Mouse (Mus musculus): ENCODE measurements around the gene Gm49358. TPM values are rescaled to one million over a fixed set of nuclear protein-coding genes. Genes with fewer than 3 reads are reported as not detected.
A peak's percentile ranks its signal among the peaks of the same experiment; 100 is the strongest.

The Gm49358 gene
- not detected in 2 replicates for polyA plus RNA-seq (2014; fragmentation: Nextera tagmentation; extraction: Ambion mirVana)

- H3K4me2 ChIP-seq (ENCODE audit: low read length), result no peak within 1 kb of the TSS
- H3K36me3 ChIP-seq (ENCODE audit: control insufficient read depth, insufficient read depth, low read length), result no peaks in the 10 kb centered on the region
- no peak within 1 kb of the TSS for H3K4me3 ChIP-seq (ENCODE audit: control insufficient read depth in 1 of 2, insufficient read depth in 1 of 2, low read depth in 1 of 2, low read length in 2 of 2)
- 90% methylated on average over 5 of the region's 5 CpGs for WGBS
- no peak within 1 kb of the TSS for H3K27ac ChIP-seq (replicated peaks in 1 of 2; ENCODE audit: control insufficient read depth in 1 of 2, insufficient read depth in 1 of 2, low read depth in 2 of 2, low read length in 2 of 2)
- H3K4me1 ChIP-seq (ENCODE audit: control insufficient read depth in 2 of 2, insufficient read depth in 2 of 2, low read length in 2 of 2), result no peaks in the 10 kb centered on the region
- H3K27me3 ChIP-seq (ENCODE audit: control insufficient read depth, insufficient read depth, low read length), result no peaks in the 10 kb centered on the region
- H3K9ac ChIP-seq (ENCODE audit: low read length), result no peak within 1 kb of the TSS
- ATAC-seq (ENCODE audit: insufficient number of reproducible peaks, insufficient read depth, low FRiP score, low read depth), result no peak
- 0 out of 2 replicates have a peak, but pooled peaks cover 3% of the 10 kb centered on the region for H3K9me3 ChIP-seq (ENCODE audit: control insufficient read depth, low read length)
Measured at GRCm38 (mm10) chr10:86763672-86764071, at the start of gene Gm49358. Gene Gm49358 (plus strand): TSS chr10:86763972.

GRCm38 (mm10) chr10:86727548-86727980 is 36.2 kb upstream of the Gm49358 start:
- ATAC-seq (ENCODE audit: insufficient number of reproducible peaks, insufficient read depth, low FRiP score, low read depth), result peak; percentile 41
- Histone ChIP-seq H3K4me2 (ENCODE audit: low read length) (peak overlapping the region; percentile 67), H3K27me3 (ENCODE audit: control insufficient read depth, insufficient read depth, low read length) (no peaks in the 10 kb centered on the region), H3K4me1 (ENCODE audit: control insufficient read depth in 2 of 2, insufficient read depth in 2 of 2, low read length in 2 of 2) (peaks cover 4 to 8% of the 10 kb centered on the region in 2 experiments), H3K9me3 (ENCODE audit: control insufficient read depth, low read length) (no peaks in the 10 kb centered on the region), H3K36me3 (ENCODE audit: control insufficient read depth, insufficient read depth, low read length) (no peaks in the 10 kb centered on the region), H3K9ac (ENCODE audit: low read length) (peak overlapping the region; percentile 54), H3K27ac (replicated peaks in 1 of 2; ENCODE audit: control insufficient read depth in 1 of 2, insufficient read depth in 1 of 2, low read depth in 2 of 2, low read length in 2 of 2) (peak overlapping the region; percentile 23 to 27; a peak in 2 of 4 replicates), H3K4me3 (ENCODE audit: control insufficient read depth in 1 of 2, insufficient read depth in 1 of 2, low read depth in 1 of 2, low read length in 2 of 2) (peak overlapping the region; percentile 16 to 33)
- WGBS, result 7% methylated on average over 12 of the region's 12 CpGs

GRCm38 (mm10) chr10:86728176-86728575 is 35.6 kb upstream of the Gm49358 start:
- Histone ChIP-seq H3K27ac (replicated peaks in 1 of 2; ENCODE audit: control insufficient read depth in 1 of 2, insufficient read depth in 1 of 2, low read depth in 2 of 2, low read length in 2 of 2) (peak overlapping the region in 1 of 2 experiments; percentile 23; a peak in 1 of 4 replicates), H3K4me3 (ENCODE audit: control insufficient read depth in 1 of 2, insufficient read depth in 1 of 2, low read depth in 1 of 2, low read length in 2 of 2) (no peak overlapping the region), H3K4me1 (ENCODE audit: control insufficient read depth in 2 of 2, insufficient read depth in 2 of 2, low read length in 2 of 2) (peaks cover 4 to 8% of the 10 kb centered on the region in 2 experiments), H3K9ac (ENCODE audit: low read length) (no peak overlapping the region), H3K9me3 (ENCODE audit: control insufficient read depth, low read length) (no peaks in the 10 kb centered on the region), H3K36me3 (ENCODE audit: control insufficient read depth, insufficient read depth, low read length) (no peaks in the 10 kb centered on the region), H3K4me2 (ENCODE audit: low read length) (no peak overlapping the region; the same call in 1 of the 2 replicates), H3K27me3 (ENCODE audit: control insufficient read depth, insufficient read depth, low read length) (no peaks in the 10 kb centered on the region)
- WGBS, result 74% methylated on average over 3 of the region's 3 CpGs
- ATAC-seq (ENCODE audit: insufficient number of reproducible peaks, insufficient read depth, low FRiP score, low read depth), result no peak

DNA sequence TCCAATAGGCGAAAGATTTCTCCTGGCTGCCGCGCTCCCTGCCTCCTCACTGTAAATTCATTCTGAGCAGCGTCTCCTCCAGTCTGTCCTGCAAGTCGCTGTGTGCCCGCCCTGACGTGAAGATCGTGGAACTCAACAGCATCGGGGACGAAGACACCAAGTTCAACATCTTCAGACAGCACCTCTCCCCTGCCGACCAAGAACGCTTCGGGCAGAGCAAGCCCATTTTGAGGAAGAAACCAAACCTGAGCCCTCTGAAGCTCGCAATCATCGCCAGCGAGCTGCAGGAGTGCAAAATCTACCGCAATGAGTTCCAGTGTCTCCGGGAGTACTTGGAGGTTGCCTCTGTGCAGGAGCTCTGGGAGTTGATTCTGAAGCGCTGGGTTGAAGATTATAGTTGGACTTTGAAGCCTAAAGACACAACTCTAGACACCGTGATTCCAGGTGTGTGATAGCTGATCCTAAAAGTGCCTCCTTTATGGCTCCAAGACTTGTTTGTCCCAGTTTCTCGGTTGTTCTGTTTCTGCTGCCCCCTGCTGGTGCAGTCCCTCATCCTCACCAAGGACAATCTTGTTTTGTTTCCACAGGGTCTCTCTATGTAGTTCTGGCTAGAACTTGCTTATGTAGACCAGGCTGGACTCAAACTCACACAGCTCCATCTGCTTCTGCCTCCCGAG is 32.8 kb upstream of the Gm49358 start:
- H3K9me3 ChIP-seq (ENCODE audit: control insufficient read depth, low read length), result no peaks in the 10 kb centered on the region
- peak overlapping the region; percentile 67 for H3K4me2 ChIP-seq (ENCODE audit: low read length)
- H3K9ac ChIP-seq (ENCODE audit: low read length), result peak overlapping the region; percentile 67
- H3K27me3 ChIP-seq (ENCODE audit: control insufficient read depth, insufficient read depth, low read length), result no peaks in the 10 kb centered on the region
- no peaks in the 10 kb centered on the region for H3K36me3 ChIP-seq (ENCODE audit: control insufficient read depth, insufficient read depth, low read length)
- WGBS, result 5% methylated on average over 22 of the region's 22 CpGs
- H3K4me3 ChIP-seq (ENCODE audit: control insufficient read depth in 1 of 2, insufficient read depth in 1 of 2, low read depth in 1 of 2, low read length in 2 of 2), result peak overlapping the region; percentile 42 to 61
- H3K4me1 ChIP-seq (ENCODE audit: control insufficient read depth in 2 of 2, insufficient read depth in 2 of 2, low read length in 2 of 2), result peaks cover 4 to 8% of the 10 kb centered on the region in 2 experiments
- no peak for ATAC-seq (ENCODE audit: insufficient number of reproducible peaks, insufficient read depth, low FRiP score, low read depth)
- no peak overlapping the region for H3K27ac ChIP-seq (replicated peaks in 1 of 2; ENCODE audit: control insufficient read depth in 1 of 2, insufficient read depth in 1 of 2, low read depth in 2 of 2, low read length in 2 of 2)

DNA sequence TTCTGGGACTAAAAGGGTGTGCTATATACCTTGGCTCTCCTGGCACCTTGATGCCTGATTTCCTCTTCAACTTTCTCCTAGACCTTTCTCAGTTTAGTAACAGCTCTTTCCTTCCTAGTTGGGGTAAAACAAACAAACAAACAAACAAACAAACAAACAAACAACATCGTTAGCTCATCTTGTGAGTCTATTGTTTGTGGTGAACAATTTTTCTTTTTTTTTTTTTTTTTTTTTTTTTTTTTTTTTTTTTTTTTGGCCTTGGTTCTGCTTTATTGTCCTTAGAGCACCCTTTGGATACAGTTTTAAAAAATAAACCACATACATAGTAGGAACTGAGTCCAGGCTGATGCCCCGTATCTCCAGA is 32.3 kb upstream of the Gm49358 start:
- Histone ChIP-seq H3K4me3 (ENCODE audit: control insufficient read depth in 1 of 2, insufficient read depth in 1 of 2, low read depth in 1 of 2, low read length in 2 of 2) (no peak overlapping the region), H3K9ac (ENCODE audit: low read length) (no peak overlapping the region), H3K27me3 (ENCODE audit: control insufficient read depth, insufficient read depth, low read length) (no peaks in the 10 kb centered on the region), H3K4me1 (ENCODE audit: control insufficient read depth in 2 of 2, insufficient read depth in 2 of 2, low read length in 2 of 2) (peaks cover 4 to 8% of the 10 kb centered on the region in 2 experiments), H3K27ac (replicated peaks in 1 of 2; ENCODE audit: control insufficient read depth in 1 of 2, insufficient read depth in 1 of 2, low read depth in 2 of 2, low read length in 2 of 2) (no peak overlapping the region), H3K4me2 (ENCODE audit: low read length) (no peak overlapping the region), H3K9me3 (ENCODE audit: control insufficient read depth, low read length) (no peaks in the 10 kb centered on the region), H3K36me3 (ENCODE audit: control insufficient read depth, insufficient read depth, low read length) (no peaks in the 10 kb centered on the region)
- WGBS, result 50% methylated on average over 2 of the region's 2 CpGs
- no peak for ATAC-seq (ENCODE audit: insufficient number of reproducible peaks, insufficient read depth, low FRiP score, low read depth)

DNA sequence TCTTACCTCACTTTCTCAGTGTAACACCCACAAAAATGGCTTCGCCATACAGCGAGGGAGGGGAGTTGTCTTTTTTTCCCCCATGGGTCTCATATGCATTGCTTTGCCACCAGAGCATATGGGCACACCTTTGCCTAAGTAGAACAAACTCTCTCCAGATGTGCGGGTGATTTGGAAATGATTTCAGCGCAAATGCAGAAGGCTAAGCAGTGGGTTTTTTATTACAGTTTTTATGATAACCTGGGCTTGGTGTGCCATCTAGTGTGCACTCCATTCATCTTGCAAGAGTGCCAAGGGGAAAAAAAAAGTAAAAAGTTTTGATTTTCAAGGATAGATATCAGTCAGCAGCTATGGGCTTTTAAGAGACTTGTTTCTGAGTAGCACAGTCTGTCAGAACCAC is 28.7 kb upstream of the Gm49358 start:
- no peak for ATAC-seq (ENCODE audit: insufficient number of reproducible peaks, insufficient read depth, low FRiP score, low read depth)
- Histone ChIP-seq H3K27ac (replicated peaks in 1 of 2; ENCODE audit: control insufficient read depth in 1 of 2, insufficient read depth in 1 of 2, low read depth in 2 of 2, low read length in 2 of 2) (no peak overlapping the region), H3K36me3 (ENCODE audit: control insufficient read depth, insufficient read depth, low read length) (no peaks in the 10 kb centered on the region), H3K9me3 (ENCODE audit: control insufficient read depth, low read length) (no peaks in the 10 kb centered on the region), H3K4me3 (ENCODE audit: control insufficient read depth in 1 of 2, insufficient read depth in 1 of 2, low read depth in 1 of 2, low read length in 2 of 2) (no peak overlapping the region), H3K9ac (ENCODE audit: low read length) (no peak overlapping the region), H3K4me1 (ENCODE audit: control insufficient read depth in 2 of 2, insufficient read depth in 2 of 2, low read length in 2 of 2) (no peaks in the 10 kb centered on the region), H3K27me3 (ENCODE audit: control insufficient read depth, insufficient read depth, low read length) (no peaks in the 10 kb centered on the region), H3K4me2 (ENCODE audit: low read length) (no peak overlapping the region)
- 85% methylated on average over 4 of the region's 4 CpGs for WGBS

DNA sequence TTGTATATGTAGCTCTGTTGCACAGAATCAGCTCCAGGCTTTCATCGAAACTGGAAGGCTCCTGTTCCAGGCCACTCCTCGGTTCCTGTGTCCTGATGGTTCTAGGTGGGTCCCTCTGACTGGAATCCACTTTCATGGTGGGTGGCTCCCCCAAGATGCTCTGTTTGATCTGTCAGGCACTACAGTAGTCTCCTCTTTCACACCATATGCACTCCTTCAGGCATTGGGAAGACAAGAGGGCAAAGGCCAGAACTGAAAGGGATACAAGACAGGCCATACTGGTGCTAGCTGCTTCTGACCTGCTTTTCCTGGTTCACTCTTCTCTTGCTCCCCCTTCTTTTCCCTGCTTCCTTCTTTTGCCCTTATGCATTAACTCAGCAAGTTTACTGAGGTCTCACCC is 20.9 kb upstream of the Gm49358 start:
- Histone ChIP-seq H3K9me3 (ENCODE audit: control insufficient read depth, low read length) (no peaks in the 10 kb centered on the region), H3K4me3 (ENCODE audit: control insufficient read depth in 1 of 2, insufficient read depth in 1 of 2, low read depth in 1 of 2, low read length in 2 of 2) (no peak overlapping the region), H3K9ac (ENCODE audit: low read length) (no peak overlapping the region), H3K27me3 (ENCODE audit: control insufficient read depth, insufficient read depth, low read length) (no peaks in the 10 kb centered on the region), H3K27ac (replicated peaks in 1 of 2; ENCODE audit: control insufficient read depth in 1 of 2, insufficient read depth in 1 of 2, low read depth in 2 of 2, low read length in 2 of 2) (no peak overlapping the region), H3K4me2 (ENCODE audit: low read length) (no peak overlapping the region), H3K36me3 (ENCODE audit: control insufficient read depth, insufficient read depth, low read length) (no peaks in the 10 kb centered on the region), H3K4me1 (ENCODE audit: control insufficient read depth in 2 of 2, insufficient read depth in 2 of 2, low read length in 2 of 2) (no peaks in the 10 kb centered on the region)
- no peak for ATAC-seq (ENCODE audit: insufficient number of reproducible peaks, insufficient read depth, low FRiP score, low read depth)
- WGBS, result 75% methylated on average over 2 of the region's 2 CpGs

DNA sequence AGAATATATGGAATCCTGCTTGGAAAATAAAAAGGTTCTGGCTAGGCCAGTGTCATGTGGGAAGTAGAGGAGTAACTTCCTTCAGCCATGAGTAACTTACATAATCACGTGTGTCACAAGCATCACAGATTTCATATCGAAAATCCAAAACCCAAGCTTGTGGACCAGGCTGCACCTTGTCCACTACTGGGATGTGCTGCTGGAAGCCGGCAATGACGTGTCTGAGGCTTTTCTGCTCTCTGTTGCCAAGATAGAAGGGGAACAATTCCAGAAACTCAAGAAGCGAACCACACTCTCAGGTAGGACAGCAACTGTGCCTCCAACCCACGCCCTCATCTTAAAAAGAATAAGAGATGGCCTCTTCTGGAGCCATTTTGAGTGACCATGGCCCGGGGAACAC is 19.5 kb upstream of the Gm49358 start:
- 84% methylated on average over 7 of the region's 7 CpGs for WGBS
- H3K27me3 ChIP-seq (ENCODE audit: control insufficient read depth, insufficient read depth, low read length), result no peaks in the 10 kb centered on the region
- H3K4me1 ChIP-seq (ENCODE audit: control insufficient read depth in 2 of 2, insufficient read depth in 2 of 2, low read length in 2 of 2), result no peaks in the 10 kb centered on the region
- H3K9ac ChIP-seq (ENCODE audit: low read length), result no peak overlapping the region
- H3K4me2 ChIP-seq (ENCODE audit: low read length), result no peak overlapping the region
- H3K9me3 ChIP-seq (ENCODE audit: control insufficient read depth, low read length), result no peaks in the 10 kb centered on the region
- no peak overlapping the region for H3K27ac ChIP-seq (replicated peaks in 1 of 2; ENCODE audit: control insufficient read depth in 1 of 2, insufficient read depth in 1 of 2, low read depth in 2 of 2, low read length in 2 of 2)
- ATAC-seq (ENCODE audit: insufficient number of reproducible peaks, insufficient read depth, low FRiP score, low read depth), result no peak
- H3K4me3 ChIP-seq (ENCODE audit: control insufficient read depth in 1 of 2, insufficient read depth in 1 of 2, low read depth in 1 of 2, low read length in 2 of 2), result no peak overlapping the region
- H3K36me3 ChIP-seq (ENCODE audit: control insufficient read depth, insufficient read depth, low read length), result no peaks in the 10 kb centered on the region
